Mouse (Mus musculus): ENCODE data around the gene Etl4.

- TF ChIP-seq POLR2A (IDR thresholded peaks at IDR 0.05; ENCODE audit: low read depth, low read length) (no peak), CTCF (IDR thresholded peaks at IDR 0.05; ENCODE audit: extremely low read depth, insufficient read length, insufficient replicate concordance, low read depth, low read length) (no peak)
Observed at GRCm38 (mm10) chr2:20753282-20754110, 843.9 kb downstream of the Etl4 start.

Measured in small intestine, adult 2 months (tissue).